Mouse (Mus musculus) liver, embryonic 11.5 days (tissue): ENCODE measurements around the gene 4930412O13Rik. TPM values are rescaled to one million over a fixed set of nuclear protein-coding genes. Genes with fewer than 3 reads are reported as not detected.

Experiments
- ATAC-seq: fragments of 200-750 bp; cut with Nextera tagmentation; replicated peaks from 2 replicates; pipeline ENCODE4 v1.8.0; 2017; ENCODE audit warnings: moderate number of reproducible peaks, mild to moderate bottlenecking, moderate TSS enrichment, moderate library complexity; ENCODE audit not compliant: low FRiP score
- DNase-seq: peaks from one replicate; pipeline ENCODE4 v3.0.0-alpha.2; 2017; ENCODE audit warnings: low spot score
- H3K27ac ChIP-seq: fragments of 300-500 bp; sonication (generic); 2 replicates; pipeline ENCODE4 v1.5.1; 2014; ENCODE audit warnings: mild to moderate bottlenecking, low read depth, low read length, control low read depth
- H3K27me3 ChIP-seq: fragments of 300-500 bp; sonication (generic); replicated peaks from 2 replicates; pipeline ENCODE4 v1.6.1; 2014; ENCODE audit warnings: low read length, mixed read lengths; ENCODE audit not compliant: control insufficient read depth, insufficient read depth
- H3K36me3 ChIP-seq: fragments of 300-500 bp; sonication (generic); 2 replicates; pipeline ENCODE4 v1.6.1; 2014; ENCODE audit warnings: mild to moderate bottlenecking, low read length, moderate library complexity, mixed read lengths; ENCODE audit not compliant: control insufficient read depth, insufficient read depth
- H3K4me1 ChIP-seq: fragments of 300-500 bp; sonication (generic); replicated peaks from 2 replicates; pipeline ENCODE4 v1.6.1; 2014; ENCODE audit warnings: low read length, mixed read lengths; ENCODE audit not compliant: control insufficient read depth, insufficient read depth
- H3K4me2 ChIP-seq: fragments of 300-500 bp; sonication (generic); 2 replicates; pipeline ENCODE4 v1.6.1; 2014; ENCODE audit warnings: mild to moderate bottlenecking, control low read depth, moderate library complexity
- H3K4me3 ChIP-seq: fragments of 300-500 bp; sonication (generic); 2 replicates; pipeline ENCODE4 v1.5.1; 2014; ENCODE audit warnings: low read depth, low read length, control low read depth
- H3K9ac ChIP-seq: fragments of 300-500 bp; sonication (generic); 2 replicates; pipeline ENCODE4 v1.6.1; 2014; ENCODE audit warnings: low read depth, low read length, control low read depth
- H3K9me3 ChIP-seq: fragments of 300-500 bp; sonication (generic); 2 replicates; pipeline ENCODE4 v1.6.1; 2016; ENCODE audit warnings: low read length, inconsistent platforms, mixed read lengths; ENCODE audit not compliant: control insufficient read depth
- WGBS: fragments of 180-500 bp; shearing (Covaris S2); extraction: QIAGEN DNeasy Blood & Tissue Kit; methylation state at CpG from one replicate; pipeline ENCODE4 v1.1.7; 2014; 5-methylcytosine and 5-hydroxymethylcytosine counted together
- polyA plus RNA-seq: library from polyadenylated mRNA; unstranded; fragments of >200 nt; fragmentation: Nextera tagmentation; extraction: Ambion mirVana; gene quantifications from 2 replicates; pipeline ENCODE4 v1.2.1, GENCODE M21; 2014

4930412O13Rik gene
- polyA plus RNA-seq, 1 experiment from 2014 or later, result not detected

DNA sequence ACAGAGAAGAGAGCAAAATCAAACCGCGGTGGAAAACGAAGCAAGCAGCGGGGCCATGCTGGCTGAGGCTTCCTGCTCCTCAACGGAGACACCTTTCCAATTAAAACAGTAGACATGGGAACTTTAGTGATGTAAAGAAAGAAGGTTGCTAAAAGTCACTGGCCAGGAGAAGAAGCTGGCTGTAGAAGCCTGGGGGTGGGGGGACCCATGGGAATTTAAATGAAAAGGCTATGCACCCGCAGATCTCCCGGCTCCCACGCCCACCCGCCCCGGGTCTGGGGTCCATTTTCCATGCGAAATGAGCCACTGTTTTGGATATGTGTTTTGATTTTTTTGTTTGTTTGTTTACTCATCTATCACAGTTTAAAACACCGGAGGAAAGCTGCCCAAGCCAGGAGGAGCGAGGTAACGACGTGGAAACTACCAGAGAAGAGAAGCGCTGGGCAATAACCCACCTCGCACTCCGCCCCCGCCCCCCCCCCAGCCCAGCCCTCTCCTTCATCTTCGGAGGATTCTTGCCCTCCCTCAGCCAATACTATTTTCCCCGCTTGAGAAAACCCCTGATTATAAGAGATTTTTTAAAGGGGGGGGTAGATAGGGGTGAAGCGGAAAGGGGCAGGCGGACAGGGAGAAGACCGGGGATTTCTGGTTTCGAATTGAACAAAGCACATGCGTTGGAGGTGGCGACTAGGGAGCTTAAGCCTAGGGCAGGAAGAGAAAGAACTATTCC lies 2.9 kb downstream of the 4930412O13Rik start:
- ATAC-seq, result no peak
- Histone ChIP-seq H3K4me3 (peak overlapping the region; percentile 35; the same call in 1 of the 2 replicates), H3K27ac (no peak overlapping the region), H3K9me3 (no peaks in the 10 kb centered on the region), H3K4me2 (peak overlapping the region; percentile 84), H3K27me3 (peaks cover 98% of the 10 kb centered on the region), H3K4me1 (peaks cover 12% of the 10 kb centered on the region; the same call in 1 of the 2 replicates), H3K36me3 (no peaks in the 10 kb centered on the region), H3K9ac (no peak overlapping the region)
- 2% methylated on average over 27 of the region's 27 CpGs for WGBS
- DNase-seq, result no peak

DNA sequence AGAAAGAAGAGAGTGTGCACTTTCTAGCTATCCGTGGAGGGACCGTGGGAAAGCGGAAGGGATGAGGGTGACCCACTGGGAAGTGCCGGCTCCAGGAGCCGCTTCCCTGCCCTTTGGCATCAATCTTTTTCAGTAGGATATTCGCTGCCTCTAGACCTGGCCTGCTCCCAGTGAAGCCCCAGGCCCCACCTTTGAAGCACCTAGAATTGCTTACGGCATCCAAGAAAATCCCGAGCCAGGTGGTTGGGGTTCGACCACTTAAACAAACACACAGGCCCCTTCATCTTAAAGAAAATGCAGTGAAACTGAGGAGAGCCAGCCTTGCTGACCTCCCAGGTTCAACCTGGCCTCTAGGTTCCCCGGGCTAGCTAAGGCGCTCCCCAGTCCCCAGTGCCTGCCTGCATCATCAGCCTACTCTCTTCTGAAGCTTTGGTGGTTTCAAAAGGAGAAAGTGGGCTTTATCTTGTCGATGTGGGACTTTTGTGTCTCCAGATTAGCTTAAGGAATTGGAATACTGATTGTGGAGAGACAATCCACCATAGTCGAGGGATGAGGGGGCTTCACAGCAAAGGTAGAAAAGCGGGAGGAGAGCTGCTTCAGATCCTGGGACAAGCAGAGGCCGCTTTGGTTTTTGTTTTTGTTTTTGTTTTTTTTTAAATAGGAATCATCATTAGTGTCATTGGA lies 3.6 kb downstream of the 4930412O13Rik start:
- no peaks in the 10 kb centered on the region for H3K9me3 ChIP-seq
- H3K27ac ChIP-seq, result no peak overlapping the region
- peak overlapping the region; percentile 84 for H3K4me2 ChIP-seq
- ATAC-seq, result no peak
- H3K4me3 ChIP-seq, result 0 out of 2 replicates have a peak overlapping the region, but pooled peaks have one; percentile 35
- H3K9ac ChIP-seq, result no peak overlapping the region
- 12% methylated on average over 15 of the region's 15 CpGs for WGBS
- peaks cover 12% of the 10 kb centered on the region; the same call in 1 of the 2 replicates for H3K4me1 ChIP-seq
- DNase-seq, result no peak
- H3K36me3 ChIP-seq, result no peaks in the 10 kb centered on the region
- H3K27me3 ChIP-seq, result peaks cover 99% of the 10 kb centered on the region

DNA sequence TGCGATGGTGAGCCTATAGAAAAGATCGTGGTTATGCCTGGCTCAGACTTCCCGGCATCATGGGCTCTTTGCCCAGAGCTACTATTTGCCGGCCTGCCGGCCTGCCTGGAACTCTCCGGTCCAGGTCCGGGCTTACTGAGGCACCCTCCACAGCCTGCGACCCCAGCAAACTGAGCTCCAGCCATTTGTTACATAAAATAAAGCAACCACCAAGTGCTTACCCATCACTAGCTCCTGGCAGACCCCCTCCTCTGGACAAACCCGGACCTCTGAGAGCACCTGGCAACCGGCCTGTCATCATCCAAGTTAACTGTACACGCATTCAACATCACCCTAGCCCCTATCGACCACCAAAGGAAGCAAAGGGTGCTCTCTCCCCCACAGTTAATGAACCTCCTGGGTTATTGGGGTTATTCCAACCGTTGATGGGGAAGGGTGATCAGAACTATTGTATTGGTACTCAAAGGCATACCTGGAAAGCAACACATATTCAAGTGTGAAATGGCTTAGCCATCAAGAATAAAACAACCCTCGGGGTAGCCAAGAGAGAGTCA lies 4.2 kb downstream of the 4930412O13Rik start:
- no peaks in the 10 kb centered on the region for H3K36me3 ChIP-seq
- H3K4me3 ChIP-seq, result no peak overlapping the region
- H3K4me2 ChIP-seq, result no peak overlapping the region
- no peak overlapping the region for H3K27ac ChIP-seq
- no peak for DNase-seq
- 22% methylated on average over 14 of the region's 14 CpGs for WGBS
- H3K9ac ChIP-seq, result no peak overlapping the region
- H3K4me1 ChIP-seq, result peaks cover 9% of the 10 kb centered on the region; the same call in 1 of the 2 replicates
- no peaks in the 10 kb centered on the region for H3K9me3 ChIP-seq
- ATAC-seq, result no peak
- peaks cover 99% of the 10 kb centered on the region for H3K27me3 ChIP-seq

DNA sequence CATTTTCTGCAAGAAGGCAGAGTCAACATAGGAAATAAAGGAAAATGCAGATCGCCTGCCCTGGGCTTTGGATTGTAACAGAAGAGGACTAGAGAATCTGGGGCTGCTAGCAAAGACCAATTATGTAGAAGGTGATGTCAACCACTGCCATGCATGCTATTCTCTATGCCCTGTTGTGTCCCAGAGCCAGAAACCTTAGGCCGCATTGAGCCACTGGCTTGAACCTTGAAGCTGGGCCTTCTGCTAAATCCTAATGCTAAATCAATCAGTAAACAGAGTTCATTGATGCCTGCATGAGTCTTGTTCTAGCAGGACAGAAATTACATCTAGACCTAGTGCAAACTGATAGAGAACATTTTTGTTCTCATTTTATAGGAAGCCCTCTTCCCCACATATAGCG lies 5.0 kb downstream of the 4930412O13Rik start:
- Histone ChIP-seq H3K4me3 (no peak overlapping the region), H3K27ac (no peak overlapping the region), H3K9me3 (no peaks in the 10 kb centered on the region), H3K4me1 (peaks cover 6% of the 10 kb centered on the region; the same call in 1 of the 2 replicates), H3K36me3 (no peaks in the 10 kb centered on the region), H3K4me2 (no peak overlapping the region), H3K27me3 (peaks cover 99% of the 10 kb centered on the region), H3K9ac (no peak overlapping the region)
- DNase-seq, result no peak
- WGBS, result 33% methylated on average over 3 of the region's 3 CpGs
- no peak for ATAC-seq

DNA sequence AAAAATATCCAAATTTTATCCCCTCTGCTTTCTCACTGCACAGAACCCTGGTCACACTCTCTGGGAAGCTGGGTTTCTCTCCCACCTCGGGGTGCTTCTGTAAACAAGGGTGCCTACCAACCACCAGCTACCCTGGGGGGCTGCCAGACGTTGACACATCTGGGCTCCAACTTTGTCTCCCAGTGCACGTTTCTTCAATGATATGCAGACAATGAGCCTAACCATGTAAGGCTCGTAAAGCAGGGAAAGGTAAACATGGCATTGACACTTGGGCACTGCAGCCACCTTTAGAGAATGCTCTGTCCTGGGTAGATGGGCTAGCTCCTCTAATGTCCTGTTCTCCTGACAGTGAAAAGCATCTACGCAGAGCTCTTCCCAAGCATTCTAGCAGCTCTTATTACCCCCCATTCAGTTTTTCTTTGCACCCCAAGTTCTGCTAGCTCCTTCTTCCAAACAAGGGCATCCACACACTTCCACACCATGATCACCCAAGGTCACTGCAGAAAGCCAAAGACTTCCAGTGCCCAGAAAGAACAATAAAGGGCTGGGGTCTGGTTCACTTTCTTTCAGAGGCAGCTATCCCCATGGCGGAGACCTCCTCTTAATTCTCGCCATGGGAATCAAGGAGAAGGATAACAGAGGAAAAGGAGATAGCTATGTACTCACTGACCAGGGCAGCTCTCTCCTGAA lies 6.0 kb downstream of the 4930412O13Rik start:
- ATAC-seq (no peak), DNase-seq (no peak)
- Histone ChIP-seq H3K36me3 (no peaks in the 10 kb centered on the region), H3K4me2 (no peak overlapping the region), H3K4me1 (no peaks in the 10 kb centered on the region), H3K9me3 (no peaks in the 10 kb centered on the region), H3K9ac (no peak overlapping the region), H3K4me3 (no peak overlapping the region), H3K27me3 (peaks cover 95% of the 10 kb centered on the region), H3K27ac (no peak overlapping the region)
- 17% methylated on average over 7 of the region's 7 CpGs for WGBS

DNA sequence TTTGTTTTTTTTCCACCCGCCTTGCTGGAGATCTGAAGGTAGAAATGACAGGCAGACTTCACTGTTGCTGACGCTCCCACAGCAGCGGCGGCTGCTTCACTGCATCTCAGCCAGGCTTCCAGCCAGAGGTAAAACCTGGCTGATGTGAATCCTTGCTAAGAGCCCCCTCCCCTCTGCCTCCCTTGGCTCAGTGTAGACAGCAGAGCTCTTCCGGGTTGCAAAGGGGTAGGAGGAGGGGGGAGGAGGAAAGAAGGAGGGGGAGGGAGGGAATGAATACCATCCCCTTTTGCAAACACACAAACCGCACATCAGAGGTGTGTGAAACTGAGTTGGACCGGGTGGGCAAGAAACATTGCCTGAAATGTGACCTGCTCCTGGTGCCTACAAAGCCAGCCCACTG lies 6.6 kb downstream of the 4930412O13Rik start:
- Histone ChIP-seq H3K27ac (no peak overlapping the region), H3K9me3 (no peaks in the 10 kb centered on the region), H3K36me3 (no peaks in the 10 kb centered on the region), H3K4me1 (no peaks in the 10 kb centered on the region), H3K27me3 (peaks cover 95% of the 10 kb centered on the region), H3K4me3 (no peak overlapping the region), H3K4me2 (no peak overlapping the region), H3K9ac (no peak overlapping the region)
- WGBS, result under 1% methylated on average over 7 of the region's 7 CpGs
- DNase-seq, result no peak
- ATAC-seq, result no peak

DNA sequence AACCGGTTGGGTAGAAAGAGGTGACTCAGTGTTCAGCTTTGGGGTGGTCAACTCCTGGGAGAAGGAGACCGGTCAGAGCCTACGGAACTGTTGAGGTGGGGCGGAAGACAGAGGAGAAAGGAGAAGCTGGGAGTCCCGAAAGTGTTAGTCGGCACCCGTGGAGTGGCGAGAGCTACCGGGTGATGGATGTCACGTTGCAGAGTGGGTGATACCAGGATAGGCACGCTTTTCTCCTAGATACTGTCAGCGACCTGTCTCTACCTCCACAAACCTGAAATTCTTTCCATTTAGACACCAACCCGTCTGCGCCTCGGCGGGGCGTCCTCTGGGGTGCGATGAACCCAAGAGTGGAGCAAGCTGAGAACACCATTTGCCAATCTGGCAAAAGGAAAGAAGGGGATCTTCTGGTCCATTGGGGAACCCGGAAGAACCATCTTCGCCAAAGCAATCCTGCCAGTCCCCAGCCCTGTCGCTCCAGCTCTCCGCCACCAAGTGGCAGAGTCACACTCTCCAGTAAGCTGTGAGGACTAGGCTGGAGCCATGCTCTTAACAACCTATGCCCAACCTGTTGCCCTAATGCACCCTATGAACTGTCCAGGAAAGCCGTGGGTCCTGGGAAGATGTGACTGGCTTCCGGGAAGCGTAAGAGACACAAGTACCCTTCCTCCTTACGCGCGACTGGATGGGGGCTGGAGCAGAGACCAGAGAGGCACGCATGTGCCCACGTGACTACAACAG lies 8.0 kb downstream of the 4930412O13Rik start, which contains the start of gene 9230102O04Rik:
Gene 9230102O04Rik, minus strand, starts transcription at position 628 of the 738 bp plus-strand sequence.
- DNase-seq, result peak; percentile 70
- Histone ChIP-seq H3K4me3 (peak within 1 kb of the TSS; percentile 41), H3K9ac (no peak within 1 kb of the TSS), H3K27me3 (peaks cover 95% of the 10 kb centered on the region), H3K27ac (no peak within 1 kb of the TSS), H3K4me1 (no peaks in the 10 kb centered on the region), H3K4me2 (peak within 1 kb of the TSS; percentile 71), H3K9me3 (no peaks in the 10 kb centered on the region), H3K36me3 (no peaks in the 10 kb centered on the region)
- under 1% methylated on average over 30 of the region's 30 CpGs for WGBS
- ATAC-seq, result peak; percentile 74

DNA sequence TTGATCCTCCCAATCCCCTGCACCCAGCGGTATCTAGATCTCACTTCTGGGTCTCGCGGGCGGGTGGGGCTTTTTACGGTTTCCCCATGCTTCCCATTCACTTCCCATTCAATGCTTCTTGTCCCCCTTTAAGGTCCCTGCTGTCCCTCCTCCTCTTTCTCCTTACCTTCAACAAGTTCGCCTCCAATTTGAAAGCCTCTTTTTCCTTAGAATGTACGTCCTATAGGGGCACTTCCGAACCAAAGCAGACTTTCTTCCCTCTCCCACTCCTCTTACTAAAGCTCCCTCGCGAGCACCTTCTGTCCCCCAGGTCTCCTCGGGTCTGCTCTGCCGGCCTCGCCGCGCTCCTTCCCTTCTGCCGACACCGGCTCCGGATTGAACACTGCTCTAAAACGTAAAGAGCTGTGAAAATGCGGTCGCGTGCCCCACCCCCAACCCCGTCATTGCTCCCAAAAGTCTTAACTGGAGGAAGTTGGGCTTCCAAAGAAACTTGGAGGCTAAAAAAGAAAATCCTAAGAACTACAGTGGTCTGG lies 8.7 kb downstream of the 4930412O13Rik start, which contains the start of gene Gata3:
Gene Gata3, minus strand, starts transcription at position 384 of the 533 bp plus-strand sequence.
- H3K27me3 ChIP-seq, result peaks cover 95% of the 10 kb centered on the region
- H3K4me1 ChIP-seq, result no peaks in the 10 kb centered on the region
- H3K4me2 ChIP-seq, result peak within 1 kb of the TSS; percentile 71
- H3K9ac ChIP-seq, result no peak within 1 kb of the TSS
- 0% methylated on average over 23 of the region's 23 CpGs for WGBS
- no peaks in the 10 kb centered on the region for H3K9me3 ChIP-seq
- no peak for ATAC-seq
- no peak within 1 kb of the TSS for H3K27ac ChIP-seq
- DNase-seq, result no peak
- no peaks in the 10 kb centered on the region for H3K36me3 ChIP-seq
- H3K4me3 ChIP-seq, result peak within 1 kb of the TSS; percentile 41
